Mouse (Mus musculus): ENCODE measurements around the gene AW549877. TPM values are rescaled to one million over a fixed set of nuclear protein-coding genes. Genes with fewer than 3 reads are reported as not detected.

Gene AW549877
- polyA plus RNA-seq, 1 experiment: 23.1 TPM

- DNase-seq (ENCODE audit: low read depth): no peak
These were observed 10.7 kb downstream of the AW549877 start for GRCm38 (mm10) chr15:3984876-3985275.

DNA sequence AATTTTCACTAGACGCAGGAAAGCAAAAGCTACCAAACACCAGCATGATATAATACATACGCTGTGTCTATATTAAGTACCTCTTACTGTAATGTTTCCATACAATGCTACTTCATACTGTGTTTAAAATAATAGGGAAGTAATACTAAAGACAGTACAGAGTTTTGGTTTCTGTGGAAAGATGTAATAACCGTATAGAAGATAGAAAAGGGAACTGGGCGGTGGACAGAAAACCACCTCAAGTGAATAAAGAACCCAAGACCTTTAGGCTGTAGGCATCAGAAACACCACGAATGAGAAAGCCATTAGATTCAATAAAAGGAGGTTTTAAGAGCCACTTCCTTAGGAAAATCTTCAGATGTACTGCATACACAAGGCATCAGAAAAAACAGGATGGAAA, 12.8 kb downstream of the AW549877 start:
- no peak for DNase-seq (ENCODE audit: low read depth)

GRCm38 (mm10) chr15:3979871-3980270, 15.7 kb downstream of the AW549877 start:
- DNase-seq (ENCODE audit: low read depth): no peak

- no peak for DNase-seq (ENCODE audit: low read depth)
These were observed 16.3 kb downstream of the AW549877 start, which contains the start of gene Fbxo4 for GRCm38 (mm10) chr15:3979061-3979848. Gene Fbxo4 (minus strand): TSS chr15:3979573.

- no peak for DNase-seq (ENCODE audit: low read depth)
These were observed 17.3 kb downstream of the AW549877 start for GRCm38 (mm10) chr15:3978279-3978678.

- no peak for DNase-seq (ENCODE audit: low read depth)
These were observed 22.2 kb downstream of the AW549877 start for GRCm38 (mm10) chr15:3973300-3973699.

- no peak for DNase-seq (ENCODE audit: low read depth)
These were observed 25.4 kb downstream of the AW549877 start for GRCm38 (mm10) chr15:3970193-3970592.

- DNase-seq (ENCODE audit: low read depth): no peak
These were observed 25.8 kb downstream of the AW549877 start for GRCm38 (mm10) chr15:3969743-3970142.

GRCm38 (mm10) chr15:3962251-3962650, 33.3 kb downstream of the AW549877 start:
- no peak for DNase-seq (ENCODE audit: low read depth)

DNA sequence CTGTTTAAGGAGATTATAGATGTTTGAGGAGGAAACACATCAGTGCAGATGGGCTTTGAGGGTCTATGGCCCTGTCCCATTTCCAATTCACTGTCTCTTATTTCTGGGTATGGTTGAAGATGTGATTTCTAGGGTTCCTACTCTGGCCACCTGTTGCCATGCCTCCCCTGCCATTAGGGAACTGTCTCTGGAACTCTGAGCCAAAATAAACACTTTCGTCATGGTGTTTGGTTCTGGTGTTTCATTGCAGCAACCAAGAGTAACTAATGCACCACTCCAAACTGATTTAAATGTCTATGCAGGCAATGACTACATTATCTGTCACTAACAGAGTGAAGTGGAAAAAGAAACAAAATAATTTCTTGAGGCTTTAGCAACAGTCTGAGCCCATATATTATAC, 35.5 kb downstream of the AW549877 start:
- no peak for DNase-seq (ENCODE audit: low read depth)

DNA sequence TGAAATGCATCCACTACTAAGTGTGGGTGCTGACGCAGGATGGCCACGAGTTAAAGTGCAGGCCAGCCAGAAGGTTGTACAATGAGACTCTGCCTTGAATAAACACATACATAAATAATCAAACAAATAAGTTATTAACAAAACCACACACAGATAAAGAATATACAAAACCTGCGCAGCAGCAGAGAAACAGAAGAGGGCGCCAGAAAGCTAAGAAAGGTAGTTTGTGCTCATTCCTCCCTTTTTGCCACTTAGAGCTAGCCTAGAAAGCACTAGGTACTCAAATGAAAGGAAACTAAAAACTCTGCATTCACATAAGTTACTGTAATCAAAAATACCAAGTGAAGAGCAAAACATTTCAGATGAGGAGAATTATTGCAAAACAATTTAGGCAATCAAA, 37.6 kb downstream of the AW549877 start:
- DNase-seq (ENCODE audit: low read depth): no peak

DNA sequence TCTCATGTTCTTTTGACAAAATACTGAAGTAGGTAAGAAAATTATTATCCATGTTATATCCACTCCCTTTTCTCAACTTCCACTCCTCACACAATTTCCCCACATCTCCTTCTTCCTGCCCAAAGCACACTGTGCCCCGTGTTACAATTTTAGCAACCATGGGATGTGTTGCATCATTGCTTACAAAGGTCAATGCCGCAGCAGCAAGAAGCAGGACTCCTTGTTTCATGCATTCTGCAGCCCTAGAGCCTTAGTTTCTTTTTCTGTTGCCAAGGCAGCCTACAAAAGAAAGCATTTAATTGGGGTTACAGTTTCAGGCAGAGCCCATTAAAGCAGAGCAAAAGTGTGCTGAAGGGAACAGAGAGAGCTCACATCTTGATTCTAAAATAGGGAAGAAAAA, 40.6 kb downstream of the AW549877 start:
- no peak for DNase-seq (ENCODE audit: low read depth)

- no peak for DNase-seq (ENCODE audit: low read depth)
These were observed 57.4 kb downstream of the AW549877 start for GRCm38 (mm10) chr15:3938132-3938531.

- no peak for DNase-seq (ENCODE audit: low read depth)
These were observed 59.5 kb downstream of the AW549877 start for GRCm38 (mm10) chr15:3936056-3936455.

DNA sequence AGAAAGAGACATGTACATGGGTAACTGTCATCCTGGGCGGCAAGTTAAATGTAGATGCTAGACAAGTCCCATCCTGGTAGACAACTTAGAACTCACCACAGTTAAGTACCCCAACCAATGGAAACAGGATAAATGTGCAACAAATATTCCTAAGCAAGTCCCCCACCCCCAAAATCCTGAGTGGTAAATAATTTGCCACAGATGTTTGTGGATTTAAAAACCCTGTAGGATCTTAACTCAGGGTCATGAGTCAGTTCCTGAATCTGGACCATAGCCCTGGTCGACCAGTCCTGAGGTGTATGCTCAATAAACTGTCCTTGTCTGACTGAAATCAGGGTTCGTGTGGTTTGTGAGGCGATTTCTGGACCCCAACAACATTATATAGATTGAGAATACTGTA, 62.1 kb downstream of the AW549877 start:
- no peak for DNase-seq (ENCODE audit: low read depth)

Other genes starting within 250 kb of the AW549877 start
- 20.6 and 24.6 TPM in 2 replicates for gene Fbxo4, start 16.2 kb downstream of the AW549877 start, polyA plus RNA-seq (2012; rRNA removed)
- 40.9 and 43.9 TPM in 2 replicates for gene Oxct1, start 30.6 kb upstream of the AW549877 start, polyA plus RNA-seq (2012; rRNA removed)